Mouse (Mus musculus) heart, embryonic 14.5 days (tissue): ENCODE data around the gene Tmem50a. TPM values are rescaled to one million over a fixed set of nuclear protein-coding genes. Genes with fewer than 3 reads are reported as not detected.
"Not testable (repeated sequence)": the region's sequence is repeated elsewhere in the genome, so short reads cannot be mapped to it uniquely, and the experiment has no call there.

ENCODE experiments used
- ATAC-seq: fragments of 200-750 bp; cut with Nextera tagmentation; 2 replicates; pipeline ENCODE4 v1.8.0; 2017; ENCODE audit warnings: low read depth, moderate TSS enrichment; ENCODE audit not compliant: insufficient number of reproducible peaks, insufficient read depth, low FRiP score
- H3K27ac ChIP-seq, 2 experiments: fragments of 200-500 bp in 1 of 2; fragments of 300-500 bp in 1 of 2; sonication (generic) in 1 of 2; replicated peaks in 1 of 2; 2 replicates each; pipeline ENCODE4 v1.5.1; 2012 to 2014; ENCODE audit warnings: low read depth in 2 of 2, low read length in 2 of 2, control low read depth in 1 of 2, mild to moderate bottlenecking in 1 of 2, mixed read lengths in 1 of 2; ENCODE audit not compliant: control insufficient read depth in 1 of 2, insufficient read depth in 1 of 2
- H3K27me3 ChIP-seq: fragments of 300-500 bp; sonication (generic); 2 replicates; pipeline ENCODE4 v1.6.1; 2014; ENCODE audit warnings: mild to moderate bottlenecking, low read length, control low read depth; ENCODE audit not compliant: control insufficient read depth, insufficient read depth
- H3K36me3 ChIP-seq: fragments of 300-500 bp; sonication (generic); 2 replicates; pipeline ENCODE4 v1.6.1; 2014; ENCODE audit warnings: mild to moderate bottlenecking, control low read depth, low read length, mixed read lengths; ENCODE audit not compliant: control insufficient read depth, insufficient read depth
- H3K4me1 ChIP-seq, 2 experiments: fragments of 200-500 bp in 1 of 2; fragments of 300-500 bp in 1 of 2; sonication (generic) in 1 of 2; 2 replicates each; pipeline ENCODE4 v1.6.1; 2012 to 2014; ENCODE audit warnings: low read length in 2 of 2, control low read depth in 1 of 2, mixed read lengths in 1 of 2; ENCODE audit not compliant: control insufficient read depth in 2 of 2, insufficient read depth in 2 of 2
- H3K4me2 ChIP-seq: fragments of 300-500 bp; sonication (generic); 2 replicates; pipeline ENCODE4 v1.6.1; 2014; ENCODE audit warnings: mild to moderate bottlenecking, low read length
- H3K4me3 ChIP-seq, 2 experiments: fragments of 200-500 bp in 1 of 2; fragments of 300-500 bp in 1 of 2; sonication (generic) in 1 of 2; 2 replicates each; pipeline ENCODE4 v1.5.1; 2012 to 2014; ENCODE audit warnings: low read length in 2 of 2, mild to moderate bottlenecking in 2 of 2, control low read depth in 1 of 2, low read depth in 1 of 2, moderate library complexity in 1 of 2; ENCODE audit not compliant: control insufficient read depth in 1 of 2, insufficient read depth in 1 of 2
- H3K9ac ChIP-seq: fragments of 300-500 bp; sonication (generic); 2 replicates; pipeline ENCODE4 v1.6.1; 2014; ENCODE audit warnings: mild to moderate bottlenecking, low read length
- H3K9me3 ChIP-seq: fragments of 300-500 bp; sonication (generic); 2 replicates; pipeline ENCODE4 v1.6.1; 2016; ENCODE audit warnings: low read length, control low read depth; ENCODE audit not compliant: control insufficient read depth
- WGBS: fragments of 180-500 bp; shearing (Covaris S2); extraction: QIAGEN DNeasy Blood & Tissue Kit; methylation state at CpG from one replicate; pipeline ENCODE4 v1.1.7; 2014; 5-methylcytosine and 5-hydroxymethylcytosine counted together
- polyA plus RNA-seq: library from polyadenylated mRNA; unstranded; fragments of >200 nt; fragmentation: Nextera tagmentation; extraction: Ambion mirVana; gene quantifications from 2 replicates; pipeline ENCODE4 v1.2.1, GENCODE M21; 2014

The Tmem50a gene
- polyA plus RNA-seq, 1 experiment from 2014 or later, result 167 TPM

DNA sequence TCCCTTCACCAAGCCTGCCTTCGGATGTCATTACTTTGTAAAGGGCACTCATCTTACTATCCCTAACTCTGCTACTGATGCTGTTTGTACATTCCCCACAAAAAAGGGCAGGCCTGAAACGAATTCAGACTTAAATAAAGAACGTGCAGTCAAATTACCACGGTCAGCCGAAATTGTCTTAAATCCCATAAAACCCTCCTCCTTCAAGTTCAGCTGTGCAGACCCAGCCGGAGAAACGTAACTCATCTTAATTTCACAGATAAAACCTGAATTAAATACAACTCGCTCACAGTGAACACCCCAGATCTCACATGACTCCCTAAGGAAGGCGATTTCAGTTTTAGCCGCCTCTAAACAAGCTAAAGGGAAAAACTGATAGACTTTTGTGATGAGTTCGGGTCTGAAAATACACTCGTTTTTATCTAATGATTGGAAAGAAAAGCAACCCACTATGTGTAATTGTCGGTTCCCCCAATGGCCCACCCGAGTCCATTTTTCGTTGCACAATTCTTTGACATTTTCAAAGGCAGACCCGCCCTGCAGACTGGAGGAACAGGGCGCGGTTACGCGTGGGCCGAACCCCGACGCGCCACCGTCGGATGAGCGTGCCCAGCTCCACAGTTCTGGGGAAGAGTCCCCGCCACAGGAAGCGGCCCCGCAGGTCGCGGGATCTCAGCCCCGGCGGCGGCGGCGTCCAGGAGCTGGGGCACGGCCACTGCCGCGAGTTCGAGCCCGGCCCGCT lies 531 bp downstream of the Tmem50a start:
- Histone ChIP-seq H3K36me3 (peaks cover 21% of the 10 kb centered on the region), H3K9ac (peak overlapping the region; percentile 88), H3K27me3 (no peaks in the 10 kb centered on the region), H3K4me3 (peak overlapping the region; percentile 58 to 78), H3K27ac (peak overlapping the region; percentile 28 to 88), H3K4me2 (peak overlapping the region; percentile 72), H3K9me3 (no peaks in the 10 kb centered on the region), H3K4me1 (peaks cover 4 to 6% of the 10 kb centered on the region in 2 experiments; a peak in 3 of 4 replicates)
- WGBS, result 1% methylated on average over 42 of the region's 43 CpGs
- ATAC-seq, result peak; percentile 48

DNA sequence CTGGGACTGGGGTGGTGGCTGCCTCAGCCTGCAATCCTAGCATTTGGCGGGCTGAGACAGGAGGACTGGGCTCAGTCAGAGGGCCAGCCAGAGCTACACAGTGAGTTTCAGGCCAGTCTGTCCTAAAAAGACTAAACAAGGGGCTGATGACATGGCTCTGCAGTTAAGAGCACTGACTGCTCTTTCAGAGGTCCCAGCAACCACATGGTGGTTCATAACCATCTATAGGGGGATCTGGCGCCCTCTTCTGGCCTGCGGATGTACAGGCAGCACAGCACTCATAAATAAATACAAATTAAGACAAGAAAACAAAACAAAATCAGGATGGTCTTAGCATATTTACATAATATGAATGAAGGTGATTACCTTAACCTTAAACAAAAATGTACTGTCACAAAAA lies 1.4 kb downstream of the Tmem50a start:
- Histone ChIP-seq H3K4me1 (peaks cover 4 to 6% of the 10 kb centered on the region in 2 experiments; a peak in 3 of 4 replicates), H3K27me3 (no peaks in the 10 kb centered on the region), H3K4me3 (peak overlapping the region in 1 of 2 experiments; percentile 78; a peak in 1 of 4 replicates), H3K9me3 (no peaks in the 10 kb centered on the region), H3K9ac (no peak overlapping the region), H3K36me3 (peaks cover 30% of the 10 kb centered on the region), H3K27ac (no peak overlapping the region), H3K4me2 (peak overlapping the region; percentile 72)
- WGBS, result 38% methylated on average over 3 of the region's 3 CpGs
- ATAC-seq, result no peak

DNA sequence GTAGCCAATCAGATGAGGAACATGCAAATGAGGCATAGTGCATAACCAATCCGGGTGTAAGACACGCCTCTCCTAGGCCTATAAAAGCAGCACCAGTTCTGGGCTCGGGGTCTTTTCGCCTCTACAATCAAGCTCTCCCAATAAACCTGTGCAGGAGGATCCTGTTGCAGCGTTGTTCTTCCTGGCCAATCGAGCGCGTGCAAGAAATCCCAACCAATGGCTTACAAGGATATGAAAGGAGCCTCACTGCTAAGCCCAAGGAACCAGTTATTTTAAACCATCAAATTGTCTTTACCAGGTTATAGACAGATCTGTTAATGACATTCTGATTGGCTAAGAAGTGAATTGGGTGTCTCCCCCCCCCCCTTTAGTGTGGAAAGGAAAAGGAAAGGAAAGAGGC lies 3.4 kb downstream of the Tmem50a start:
- not testable (repeated sequence) for H3K9me3 ChIP-seq, H3K27me3 ChIP-seq, ATAC-seq, H3K27ac ChIP-seq, H3K9ac ChIP-seq, H3K4me1 ChIP-seq, H3K4me3 ChIP-seq, H3K4me2 ChIP-seq
- 100% methylated on average over 6 of the region's 8 CpGs for WGBS
- peaks cover 50% of the 10 kb centered on the region for H3K36me3 ChIP-seq

DNA sequence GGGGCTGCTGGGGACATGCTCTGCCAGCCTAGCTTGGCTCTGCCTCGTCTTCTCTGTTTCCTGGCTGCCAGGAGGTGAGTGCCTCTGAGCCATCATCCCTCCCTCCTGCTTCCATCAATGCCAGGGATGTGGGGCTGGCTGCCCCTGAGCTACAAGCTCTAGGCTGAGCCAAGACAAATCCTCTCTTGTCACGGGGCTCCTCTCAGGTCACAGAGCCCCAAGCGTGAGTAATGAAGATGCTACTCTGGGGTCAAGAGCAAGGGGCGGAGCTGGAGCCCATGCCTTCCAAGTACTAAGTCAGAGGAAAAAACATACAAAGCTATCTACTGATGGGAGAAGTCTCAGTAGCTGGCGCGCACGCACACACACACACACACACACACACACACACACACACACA lies 11.8 kb downstream of the Tmem50a start:
- WGBS, result 89% methylated on average over 7 of the region's 7 CpGs
- H3K9ac ChIP-seq, result no peak overlapping the region
- no peak overlapping the region for H3K27ac ChIP-seq
- no peaks in the 10 kb centered on the region for H3K9me3 ChIP-seq
- H3K4me1 ChIP-seq, result no peaks in the 10 kb centered on the region
- H3K4me3 ChIP-seq, result no peak overlapping the region
- ATAC-seq, result no peak
- no peaks in the 10 kb centered on the region for H3K27me3 ChIP-seq
- no peak overlapping the region for H3K4me2 ChIP-seq
- H3K36me3 ChIP-seq, result peaks cover 99% of the 10 kb centered on the region

DNA sequence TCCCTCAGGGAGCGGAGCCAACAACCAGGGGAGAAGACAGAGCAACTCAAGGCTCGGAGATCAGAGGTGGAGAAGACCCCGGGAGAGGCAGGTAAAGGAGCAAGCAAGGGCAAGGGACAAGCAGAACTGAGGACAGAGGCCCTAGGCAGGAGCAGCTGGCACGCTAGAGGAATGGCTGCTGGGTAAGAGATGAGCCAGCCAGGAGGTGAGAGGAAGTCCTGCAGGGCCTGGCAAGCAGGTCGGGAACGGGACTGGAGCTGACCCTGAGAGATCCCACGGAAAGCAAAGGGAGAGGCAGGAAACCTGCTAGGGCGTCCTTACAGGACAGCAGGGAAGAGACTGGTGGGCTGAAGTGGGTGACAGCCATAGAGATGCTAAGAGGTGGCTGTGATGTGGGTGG lies 13.7 kb downstream of the Tmem50a start:
- no peak overlapping the region for H3K9ac ChIP-seq
- no peaks in the 10 kb centered on the region for H3K27me3 ChIP-seq
- no peaks in the 10 kb centered on the region for H3K9me3 ChIP-seq
- H3K4me3 ChIP-seq, result no peak overlapping the region
- H3K36me3 ChIP-seq, result peaks cover 98% of the 10 kb centered on the region
- no peaks in the 10 kb centered on the region for H3K4me1 ChIP-seq
- ATAC-seq, result no peak
- H3K4me2 ChIP-seq, result no peak overlapping the region
- H3K27ac ChIP-seq, result no peak overlapping the region
- WGBS, result 86% methylated on average over 8 of the region's 8 CpGs

DNA sequence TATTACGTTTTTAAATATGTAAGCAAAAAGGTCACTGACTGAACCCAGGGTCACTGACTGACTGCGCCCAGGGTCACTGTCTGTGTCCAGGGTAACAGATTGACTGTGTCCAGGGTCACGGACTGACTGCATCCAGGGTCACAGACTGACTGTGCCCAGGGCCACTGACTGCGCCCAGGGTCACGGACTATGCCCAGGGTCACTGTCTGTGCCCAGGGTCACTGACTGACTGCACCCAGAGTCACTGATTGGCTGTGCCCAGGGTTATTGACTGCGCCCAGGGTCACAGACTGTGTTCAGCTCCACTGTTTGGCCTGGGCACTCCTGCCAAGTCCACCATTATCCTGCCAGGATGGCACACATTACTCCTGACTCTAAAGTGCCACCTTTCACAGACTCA lies 17.6 kb downstream of the Tmem50a start:
- Histone ChIP-seq H3K4me2 (no peak overlapping the region), H3K9me3 (no peaks in the 10 kb centered on the region)
- 98% methylated on average over 6 of the region's 6 CpGs for WGBS

DNA sequence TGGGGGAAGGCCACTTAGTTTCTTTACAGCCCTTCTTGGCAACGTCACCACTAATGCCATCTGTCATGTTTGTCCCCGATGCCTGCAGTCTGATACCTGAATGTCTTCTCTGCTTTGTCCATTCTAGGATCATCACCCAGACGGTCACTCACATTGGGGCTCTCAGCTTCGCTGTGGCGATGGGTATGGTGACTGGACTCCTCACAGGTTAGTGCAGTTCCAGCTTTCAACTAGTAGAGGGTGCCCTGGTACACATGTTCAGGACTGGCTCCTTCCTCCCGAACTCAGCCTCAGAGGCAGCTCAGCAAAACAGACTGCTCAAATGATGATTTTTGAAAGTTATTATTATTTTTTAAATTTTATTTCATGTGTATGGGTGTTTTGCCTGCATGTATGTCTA lies 22.7 kb downstream of the Tmem50a start:
- Histone ChIP-seq H3K4me3 (no peak overlapping the region), H3K27ac (no peak overlapping the region), H3K9me3 (0 out of 2 replicates have a peak, but pooled peaks cover 5% of the 10 kb centered on the region), H3K9ac (no peak overlapping the region), H3K4me2 (no peak overlapping the region), H3K4me1 (no peaks in the 10 kb centered on the region), H3K36me3 (peaks cover 16% of the 10 kb centered on the region), H3K27me3 (no peaks in the 10 kb centered on the region)
- 68% methylated on average over 6 of the region's 6 CpGs for WGBS
- ATAC-seq, result no peak

More for the DNA sequence above, 17.6 kb downstream of the Tmem50a start:
- Histone ChIP-seq H3K27me3 (no peaks in the 10 kb centered on the region), H3K27ac (no peak overlapping the region), H3K4me3 (no peak overlapping the region), H3K36me3 (peaks cover 65% of the 10 kb centered on the region), H3K4me1 (no peaks in the 10 kb centered on the region), H3K9ac (no peak overlapping the region)
- no peak for ATAC-seq

DNA sequence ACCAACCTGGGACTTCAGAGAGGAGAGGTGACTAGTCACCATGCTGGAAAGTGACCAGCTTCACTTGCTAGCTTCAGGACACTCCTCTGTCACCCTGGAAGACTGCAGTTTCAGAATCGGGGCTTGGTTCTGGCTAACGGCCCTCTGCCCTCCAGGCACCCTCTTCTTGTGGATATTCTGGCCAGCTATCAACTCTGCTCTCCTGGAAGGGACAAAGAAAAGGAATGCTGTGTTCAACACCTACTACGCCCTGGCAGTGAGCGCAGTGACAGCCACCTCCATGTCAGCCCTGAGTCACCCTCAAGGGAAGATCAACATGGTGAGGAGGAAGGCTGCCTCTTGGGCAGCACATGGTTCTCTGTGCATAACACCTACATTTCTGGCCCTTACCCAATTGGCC lies 30.5 kb downstream of the Tmem50a start:
- no peak for ATAC-seq
- Histone ChIP-seq H3K27ac (peak overlapping the region; percentile 38 to 41), H3K36me3 (no peaks in the 10 kb centered on the region), H3K9me3 (0 out of 2 replicates have a peak, but pooled peaks cover 5% of the 10 kb centered on the region), H3K27me3 (no peaks in the 10 kb centered on the region), H3K4me1 (peaks cover 15 to 16% of the 10 kb centered on the region in 2 experiments; a peak in 3 of 4 replicates), H3K4me2 (no peak overlapping the region), H3K4me3 (no peak overlapping the region), H3K9ac (no peak overlapping the region)
- 65% methylated on average over 4 of the region's 4 CpGs for WGBS
